Mouse (Mus musculus) CD4-positive, CD25-positive, alpha-beta regulatory T cell, adult 4 months (primary cell): ENCODE results near the gene Armc7. TPM values are rescaled to one million over a fixed set of nuclear protein-coding genes. Genes with fewer than 3 reads are reported as not detected.

Experiments
- ATAC-seq: one replicate; pipeline ENCODE4 v1.8.0; 2017
- polyA plus RNA-seq, 2 experiments: library from polyadenylated mRNA; unstranded; fragments of 100-300 nt; shearing (Covaris generic); gene quantifications; one replicate each; pipeline ENCODE4 v1.2.1; 2017

The Armc7 gene
- polyA plus RNA-seq, 2 experiments from 2014 or later = 79.2 to 132 TPM

- ATAC-seq = no peak
Observed at GRCm38 (mm10) chr11:115534759-115535371, 59.4 kb downstream of the Armc7 start.

- peak; percentile 58 for ATAC-seq
Observed at GRCm38 (mm10) chr11:115535401-115536037, 60.1 kb downstream of the Armc7 start.

GRCm38 (mm10) chr11:115536038-115536681, 60.7 kb downstream of the Armc7 start, which contains the start of gene Sumo2:
Gene Sumo2 (minus strand): TSS chr11:115536276.
- peak; percentile 83 for ATAC-seq

GRCm38 (mm10) chr11:115536856-115537568, 61.5 kb downstream of the Armc7 start:
- no peak for ATAC-seq

- no peak for ATAC-seq
Observed at GRCm38 (mm10) chr11:115538045-115538444, 62.6 kb downstream of the Armc7 start.

Other genes starting within 250 kb of the Armc7 start
- gene Grin2c, start 208.4 kb upstream of the Armc7 start, polyA plus RNA-seq = not detected
- 10 to 100 TPM; 21.6 to 26.8 TPM for gene Fdxr, start 198.6 kb upstream of the Armc7 start, polyA plus RNA-seq
- 1 to 10 TPM; 1.1 to 1.6 TPM for gene Fads6, start 178.0 kb upstream of the Armc7 start, polyA plus RNA-seq
- not detected for gene Otop2, start 168.5 kb upstream of the Armc7 start, polyA plus RNA-seq
- not detected for gene Ush1g, start 153.6 kb upstream of the Armc7 start, polyA plus RNA-seq
- gene Otop3, start 140.9 kb upstream of the Armc7 start, polyA plus RNA-seq = not detected
- 1 to 10 TPM; 2.4 to 3.9 TPM for gene Hid1, start 107.9 kb upstream of the Armc7 start, polyA plus RNA-seq
- gene Cdr2l, start 93.8 kb upstream of the Armc7 start, polyA plus RNA-seq = not detected
- gene Mrpl58, start 71.9 kb upstream of the Armc7 start, polyA plus RNA-seq = 100 to 1,000 TPM; 177 to 185 TPM
- 100 to 1,000 TPM; 602 to 622 TPM for gene Atp5h, start 55.7 kb upstream of the Armc7 start, polyA plus RNA-seq
- gene Kctd2, start 55.5 kb upstream of the Armc7 start, polyA plus RNA-seq = 1 to 10 TPM; 8.3 to 9.1 TPM
- not detected for gene Trim80, start 35.1 kb upstream of the Armc7 start, polyA plus RNA-seq
- 1 to 10 TPM; 3.5 to 6.5 TPM for gene Slc16a5, start 13.2 kb upstream of the Armc7 start, polyA plus RNA-seq
- gene Nt5c, start 16.2 kb downstream of the Armc7 start, polyA plus RNA-seq = 100 to 1,000 TPM; 296 to 304 TPM
- gene Jpt1, start 38.7 kb downstream of the Armc7 start, polyA plus RNA-seq = 100 to 1,000 TPM; 716 to 764 TPM
- 100 to 1,000 TPM; 676 to 678 TPM for gene Sumo2, start 60.6 kb downstream of the Armc7 start, polyA plus RNA-seq
- gene Nup85, start 88.8 kb downstream of the Armc7 start, polyA plus RNA-seq = 10 to 100 TPM; 64.4 to 82.5 TPM
- 10 to 100 TPM; 26.9 to 31.1 TPM for gene Mrps7, start 128.3 kb downstream of the Armc7 start, polyA plus RNA-seq
- gene Gga3, start 128.4 kb downstream of the Armc7 start, polyA plus RNA-seq = 10 to 100 TPM; 35.0 to 43.9 TPM
- gene Mif4gd, start 137.3 kb downstream of the Armc7 start, polyA plus RNA-seq = 100 to 1,000 TPM; 208 to 251 TPM
- gene Slc25a19, start 152.6 kb downstream of the Armc7 start, polyA plus RNA-seq = 10 to 100 TPM; 93.6 to 98.8 TPM
- 10 to 100 TPM; 28.8 to 30.9 TPM for gene Grb2, start 232.9 kb downstream of the Armc7 start, polyA plus RNA-seq